Mouse (Mus musculus) left cerebral cortex, adult 9 months (tissue): ENCODE results near the gene Rpl9.
A peak's percentile ranks its signal among the peaks of the same experiment; 100 is the strongest.

ENCODE experiments used
- DNase-seq, 2 experiments: peaks; one replicate each; pipeline ENCODE4 v3.0.0; 2022; ENCODE audit warnings: low spot score in 2 of 2

The Rpl9 gene

GRCm38 (mm10) chr5:65390648-65391644, at the start of gene Rpl9, which contains the start of gene Lias:
TSS of gene Rpl9 (minus strand) at chr5:65391444.
TSS of gene Lias (plus strand) at chr5:65391497.
- peak; percentile 94 to 99 for DNase-seq

- no peak for DNase-seq
Observed at GRCm38 (mm10) chr5:65438041-65438440, 46.8 kb upstream of the Rpl9 start.

- DNase-seq = peak; percentile 87 to 95
Observed at GRCm38 (mm10) chr5:65435806-65436561, 44.7 kb upstream of the Rpl9 start, which contains the start of gene Ugdh. TSS of gene Ugdh (minus strand) at chr5:65435949.

- DNase-seq = no peak
Observed at GRCm38 (mm10) chr5:65435363-65435805, 44.1 kb upstream of the Rpl9 start.

GRCm38 (mm10) chr5:65434471-65435362, 43.5 kb upstream of the Rpl9 start:
- peak in 1 of 2 experiments; percentile 16 for DNase-seq

- DNase-seq = no peak
Observed at GRCm38 (mm10) chr5:65429441-65429840, 38.2 kb upstream of the Rpl9 start.

GRCm38 (mm10) chr5:65428321-65428720, 37.1 kb upstream of the Rpl9 start:
- DNase-seq = no peak

GRCm38 (mm10) chr5:65425251-65425650, 34.0 kb upstream of the Rpl9 start:
- DNase-seq = no peak

GRCm38 (mm10) chr5:65424215-65424614, 33.0 kb upstream of the Rpl9 start:
- no peak for DNase-seq

GRCm38 (mm10) chr5:65422803-65423202, 31.6 kb upstream of the Rpl9 start:
- no peak for DNase-seq

GRCm38 (mm10) chr5:65420822-65421221, 29.6 kb upstream of the Rpl9 start:
- DNase-seq = no peak

- DNase-seq = no peak
Observed at GRCm38 (mm10) chr5:65419136-65419535, 27.9 kb upstream of the Rpl9 start.

- DNase-seq = no peak
Observed at GRCm38 (mm10) chr5:65415653-65416458, 24.6 kb upstream of the Rpl9 start.

GRCm38 (mm10) chr5:65407989-65408388, 16.7 kb upstream of the Rpl9 start:
- no peak for DNase-seq

- peak; percentile 60 to 89 for DNase-seq
Observed at GRCm38 (mm10) chr5:65401251-65401994, 10.2 kb upstream of the Rpl9 start.

- DNase-seq = no peak
Observed at GRCm38 (mm10) chr5:65394425-65394824, 3.2 kb upstream of the Rpl9 start.

- no peak for DNase-seq
Observed at GRCm38 (mm10) chr5:65391753-65392152, 509 bp upstream of the Rpl9 start.

GRCm38 (mm10) chr5:65387008-65387867, 4.0 kb downstream of the Rpl9 start:
- no peak for DNase-seq

- no peak for DNase-seq
Observed at GRCm38 (mm10) chr5:65385704-65386103, 5.5 kb downstream of the Rpl9 start.
